Mouse (Mus musculus): Measurements from ENCODE around the gene Dnah9. TPM values are rescaled to one million over a fixed set of nuclear protein-coding genes. Genes with fewer than 3 reads are reported as not detected.

The Dnah9 gene
- polyA plus RNA-seq, 1 experiment from 2014 or later, result 1.4 TPM

DNA sequence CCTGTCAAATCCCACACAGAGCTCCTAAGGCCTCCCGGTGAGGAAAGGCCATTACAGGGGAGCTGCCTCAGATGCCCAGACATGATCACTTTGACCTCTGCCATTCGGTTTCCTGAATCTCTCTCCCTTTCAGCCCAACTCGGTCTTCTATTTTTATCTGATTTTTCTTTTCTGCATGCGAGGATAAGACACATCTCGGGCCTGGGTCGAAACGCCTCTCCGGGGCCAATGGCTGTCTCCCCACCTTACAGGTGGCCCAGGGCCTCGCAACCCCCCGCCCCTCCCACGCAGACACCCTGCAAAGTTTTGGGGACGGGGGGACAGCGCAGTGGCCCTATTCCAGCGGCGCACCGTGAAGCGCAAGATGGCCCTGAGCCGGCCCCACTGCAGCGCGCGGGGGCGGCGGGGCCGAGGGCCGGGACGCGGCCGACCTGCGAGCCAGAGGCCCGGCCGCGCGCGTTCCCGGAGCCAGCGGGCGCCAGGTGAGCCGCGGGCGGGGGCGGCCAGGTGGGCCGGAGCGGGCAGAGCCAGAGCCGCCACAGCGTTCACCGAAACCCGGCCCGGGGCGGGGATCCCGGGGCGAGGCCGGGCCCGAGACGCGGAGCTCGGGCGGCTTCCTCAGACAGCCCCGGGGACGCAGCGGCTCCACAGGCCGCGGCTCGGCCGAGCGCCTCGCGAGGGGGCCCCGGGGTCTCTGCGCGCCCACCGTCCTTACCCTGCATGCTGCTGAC is 380.8 kb downstream of the Dnah9 start:
- Histone ChIP-seq H3K36me3 (no peaks in the 10 kb centered on the region), H3K4me1 (peaks cover 21% of the 10 kb centered on the region), H3K9me3 (no peaks in the 10 kb centered on the region), H3K4me2 (replicated peaks) (peak overlapping the region; percentile 67), H3K9ac (replicated peaks) (peak overlapping the region; percentile 94), H3K4me3 (peak overlapping the region; percentile 89), H3K27ac (replicated peaks) (peak overlapping the region; percentile 85), H3K27me3 (no peaks in the 10 kb centered on the region)
- WGBS, result under 1% methylated on average over 71 of the region's 71 CpGs
- ATAC-seq (replicated peaks), result peak; percentile 90

DNA sequence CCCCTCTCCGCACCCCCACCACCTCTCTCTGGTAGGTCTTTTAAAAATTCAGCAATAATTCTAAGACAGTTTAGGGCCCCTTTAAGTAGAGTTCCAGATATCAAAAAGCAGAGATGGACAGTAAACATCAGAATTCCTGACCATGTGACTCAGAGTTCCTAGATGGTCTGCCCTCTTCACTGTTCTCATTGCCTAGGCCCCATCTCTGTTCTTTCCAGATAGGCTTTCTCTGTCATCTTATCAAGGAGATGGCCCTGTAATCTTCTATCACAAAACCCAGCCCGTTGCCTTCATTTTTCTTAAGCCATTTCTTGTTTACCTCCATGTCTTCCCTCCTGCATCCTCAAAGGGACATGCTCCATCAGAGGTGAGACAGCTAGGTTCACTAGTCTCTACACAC is 382.2 kb downstream of the Dnah9 start:
- Histone ChIP-seq H3K4me3 (peak overlapping the region; percentile 89; the same call in 1 of the 2 replicates), H3K27ac (replicated peaks) (no peak overlapping the region), H3K9me3 (no peaks in the 10 kb centered on the region), H3K4me2 (replicated peaks) (peak overlapping the region; percentile 67), H3K36me3 (no peaks in the 10 kb centered on the region), H3K9ac (replicated peaks) (no peak overlapping the region), H3K27me3 (no peaks in the 10 kb centered on the region), H3K4me1 (peaks cover 21% of the 10 kb centered on the region)
- no peak for ATAC-seq (replicated peaks)
- 91% methylated on average over 2 of the region's 2 CpGs for WGBS

GRCm38 (mm10) chr11:65781596-65781995 is 386.8 kb downstream of the Dnah9 start:
- Histone ChIP-seq H3K9me3 (no peaks in the 10 kb centered on the region), H3K9ac (replicated peaks) (no peak overlapping the region), H3K27ac (replicated peaks) (no peak overlapping the region), H3K27me3 (no peaks in the 10 kb centered on the region), H3K4me3 (no peak overlapping the region), H3K36me3 (peaks cover 13% of the 10 kb centered on the region; the same call in 1 of the 2 replicates), H3K4me1 (peaks cover 20% of the 10 kb centered on the region), H3K4me2 (replicated peaks) (no peak overlapping the region)
- 95% methylated on average over 3 of the region's 3 CpGs for WGBS
- ATAC-seq (replicated peaks), result no peak

All from forebrain, embryonic 15.5 days (tissue).